Mouse (Mus musculus): ENCODE measurements at regions not wholly inside any gene's neighbourhood (a gene's known extent, or its start where the extent isn't known, plus 50 kb on each side); places are given as distances from the start of the nearest gene placed in this dataset.
"Not testable (repeated sequence)": the region's sequence is repeated elsewhere in the genome, so short reads cannot be mapped to it uniquely, and the experiment has no call there.

DNA sequence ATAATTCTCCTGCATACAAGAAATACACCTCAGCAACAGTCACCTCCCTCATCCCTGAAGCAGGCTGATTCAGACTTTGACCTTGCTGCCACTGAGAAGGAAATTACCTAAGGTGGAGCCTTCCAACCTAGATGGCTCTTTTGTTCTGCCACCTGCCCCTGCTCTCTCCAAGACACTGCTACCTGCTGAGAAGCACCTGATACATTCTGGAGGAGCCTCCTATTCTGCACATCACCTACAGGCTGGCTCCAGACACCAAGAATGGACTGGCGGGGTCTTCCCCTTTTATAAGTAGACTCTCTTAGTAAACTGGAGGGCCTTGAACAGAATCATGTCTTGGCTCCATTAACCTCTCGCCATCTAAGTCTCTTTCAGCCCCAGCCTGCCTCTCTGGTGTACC lies 1149.5 kb upstream of the 2610301B20Rik start:
- not testable (repeated sequence) for DNase-seq (ENCODE audit: low spot score in 2 of 2)

GRCm38 (mm10) chr4:9737691-9738090 lies 1136.6 kb upstream of the 2610301B20Rik start:
- DNase-seq (ENCODE audit: low spot score in 2 of 2) = no peak

DNA sequence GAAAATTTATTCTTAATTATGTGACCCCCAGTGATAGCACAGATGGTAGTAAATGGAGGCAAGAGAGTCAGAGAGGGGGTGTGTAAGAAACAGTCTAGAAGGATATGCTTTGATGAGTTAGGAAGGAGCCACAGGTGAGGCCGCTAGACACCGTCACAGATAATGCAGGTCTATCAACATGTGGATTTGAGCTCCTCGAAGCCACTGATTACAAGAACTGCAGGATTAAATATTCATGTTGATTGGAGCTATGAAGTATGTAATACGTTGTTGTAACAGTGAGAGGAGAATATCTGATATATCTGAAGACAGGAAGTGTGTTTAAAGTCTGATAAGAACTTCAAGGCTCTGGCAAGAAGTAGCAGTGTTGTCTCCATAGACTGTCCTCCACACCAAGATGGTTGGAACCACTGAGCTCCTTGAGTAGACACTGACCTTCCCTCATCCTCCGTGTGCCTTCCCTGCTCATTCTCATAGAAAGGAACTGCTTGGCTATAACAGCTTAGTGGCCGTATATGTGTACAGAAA lies 1126.8 kb upstream of the 2610301B20Rik start:
- DNase-seq (ENCODE audit: low spot score in 2 of 2) = no peak

- no peak for DNase-seq (ENCODE audit: low spot score in 2 of 2)
Measured at GRCm38 (mm10) chr4:9748110-9748509, 1126.2 kb upstream of the 2610301B20Rik start.

DNA sequence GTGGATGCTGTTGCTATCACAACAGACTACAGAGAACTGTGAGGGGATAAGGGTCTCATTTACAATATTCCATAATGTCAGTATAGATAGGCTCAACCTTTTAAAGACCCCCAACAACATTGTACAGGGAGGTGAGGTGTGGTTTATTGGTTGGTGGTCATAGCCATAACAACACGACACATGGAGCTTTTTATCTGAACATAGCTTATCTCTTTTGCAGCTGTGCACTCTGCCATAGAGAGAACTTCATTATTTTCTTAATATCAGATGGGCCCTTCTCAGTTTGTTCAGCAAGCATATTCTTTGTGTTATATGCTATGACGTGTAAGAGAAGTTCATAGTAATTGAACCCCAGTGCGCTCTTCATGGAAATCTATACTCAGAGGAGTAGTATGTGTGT lies 1124.4 kb upstream of the 2610301B20Rik start:
- DNase-seq (ENCODE audit: low spot score in 2 of 2) = no peak

GRCm38 (mm10) chr4:9750404-9750803 lies 1123.9 kb upstream of the 2610301B20Rik start:
- no peak for DNase-seq (ENCODE audit: low spot score in 2 of 2)

- no peak for DNase-seq (ENCODE audit: low spot score in 2 of 2)
Measured at GRCm38 (mm10) chr4:9763321-9763720, 1111.0 kb upstream of the 2610301B20Rik start.

DNA sequence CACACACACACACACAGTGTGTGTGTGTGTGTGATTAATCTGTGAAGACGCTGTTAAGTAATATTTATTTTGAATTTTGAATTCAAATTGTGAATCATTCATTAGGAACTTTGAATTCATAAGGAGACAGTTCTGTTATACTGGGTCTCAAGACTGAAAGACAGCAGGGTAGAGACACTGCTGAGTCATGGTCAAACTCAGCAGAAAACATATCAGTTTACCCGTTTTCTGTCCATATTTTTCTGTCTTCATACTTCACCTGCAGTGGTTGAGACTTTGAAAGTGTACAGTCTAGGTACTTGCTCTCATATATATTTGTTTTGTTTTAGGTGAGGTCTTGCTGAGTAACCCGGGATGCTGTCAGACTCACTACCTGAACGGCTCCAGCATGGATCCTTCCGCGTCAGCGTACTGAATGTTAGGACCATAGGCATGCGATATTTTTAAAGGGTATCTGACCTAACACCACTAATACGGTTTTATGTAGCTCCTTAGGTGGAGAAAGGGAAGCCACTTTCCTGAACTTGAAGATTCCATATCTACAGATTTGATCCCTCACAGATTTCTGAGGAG lies 1104.6 kb upstream of the 2610301B20Rik start:
- DNase-seq (ENCODE audit: low spot score in 2 of 2) = no peak

GRCm38 (mm10) chr4:9770372-9771102 lies 1103.8 kb upstream of the 2610301B20Rik start:
- peak; percentile 43 for DNase-seq (ENCODE audit: low spot score in 2 of 2)

GRCm38 (mm10) chr4:9771103-9771474 lies 1103.2 kb upstream of the 2610301B20Rik start:
- no peak for DNase-seq (ENCODE audit: low spot score in 2 of 2)

DNA sequence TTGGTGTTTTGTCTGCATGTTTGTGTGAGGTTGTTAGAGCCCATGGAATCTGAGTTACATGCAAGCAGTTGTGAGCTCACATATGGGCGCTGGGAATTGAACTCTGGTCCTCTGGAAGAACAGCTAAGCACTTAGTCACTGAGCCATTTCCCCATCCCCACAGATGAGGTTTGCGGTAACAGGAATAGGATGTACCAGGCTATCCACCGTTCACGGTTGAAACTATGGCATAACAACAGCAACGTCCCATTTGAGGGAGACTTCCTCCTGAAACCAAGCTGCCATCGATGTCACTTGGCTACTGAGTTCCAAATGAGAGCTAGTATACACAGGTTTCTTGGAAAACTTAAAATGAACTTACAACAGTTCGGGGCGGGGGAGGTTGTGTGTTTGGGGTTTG lies 1095.9 kb upstream of the 2610301B20Rik start:
- DNase-seq (ENCODE audit: low spot score in 2 of 2) = no peak

DNA sequence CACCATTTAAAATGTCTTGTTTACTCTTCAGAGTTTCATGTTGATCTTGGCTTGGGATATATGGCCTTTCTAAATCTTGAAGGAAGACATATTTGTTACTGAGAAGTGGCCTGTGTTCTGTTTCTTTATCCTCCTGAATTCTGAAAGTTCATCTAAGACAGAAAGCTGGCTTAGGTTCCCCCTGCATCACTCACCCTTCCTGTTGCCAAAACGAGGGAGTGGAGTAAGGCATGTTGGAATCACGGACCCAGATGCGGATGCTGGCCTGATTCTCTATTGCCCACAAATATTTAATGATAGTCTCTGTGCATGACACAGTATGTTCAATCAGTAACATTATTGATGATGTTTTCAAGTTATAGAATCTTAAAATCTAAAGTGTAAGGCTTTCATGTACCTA lies 1094.7 kb upstream of the 2610301B20Rik start:
- no peak for DNase-seq (ENCODE audit: low spot score in 2 of 2)

DNA sequence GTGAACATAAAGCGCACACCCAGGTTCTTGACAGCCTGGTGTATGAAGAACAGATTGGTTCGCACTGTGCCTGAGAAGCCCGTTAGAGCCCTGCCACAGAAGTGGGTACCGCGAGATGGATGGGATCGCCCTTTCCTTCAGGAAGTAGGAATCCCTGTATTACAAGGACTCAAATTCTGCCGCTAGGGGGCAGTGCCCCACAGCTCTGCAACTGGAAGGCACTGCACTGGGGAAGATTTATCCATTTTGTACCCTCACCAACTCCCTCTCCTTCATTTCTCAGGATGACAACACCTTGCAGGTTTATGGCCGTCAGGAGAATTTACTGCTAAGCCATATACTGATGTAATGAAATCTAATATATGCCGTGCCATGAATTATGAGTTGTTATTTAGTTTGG lies 1094.1 kb upstream of the 2610301B20Rik start:
- DNase-seq (ENCODE audit: low spot score in 2 of 2) = peak; percentile 52 to 88

DNA sequence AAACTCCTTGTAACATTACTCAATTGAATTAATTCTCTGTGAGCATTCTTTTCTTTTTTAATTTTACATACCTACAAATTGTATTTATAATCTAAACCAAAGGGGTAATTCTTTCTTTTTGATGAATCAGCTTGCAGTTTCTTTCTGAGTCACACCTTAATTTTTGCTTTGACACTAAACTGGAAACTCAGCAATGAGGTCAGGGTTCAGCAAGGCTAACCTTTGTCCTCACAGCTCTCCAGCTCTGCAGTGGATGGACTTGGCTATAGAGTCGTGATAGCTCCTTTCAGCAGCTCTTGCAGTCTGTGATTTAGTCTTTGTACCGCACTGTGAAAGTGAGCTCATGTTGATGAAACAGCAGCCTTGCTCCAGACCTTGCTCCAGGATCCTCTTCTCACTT lies 1093.0 kb upstream of the 2610301B20Rik start:
- DNase-seq (ENCODE audit: low spot score in 2 of 2) = no peak

GRCm38 (mm10) chr4:9787795-9788365 lies 1086.4 kb upstream of the 2610301B20Rik start:
- DNase-seq (ENCODE audit: low spot score in 2 of 2) = no peak

DNA sequence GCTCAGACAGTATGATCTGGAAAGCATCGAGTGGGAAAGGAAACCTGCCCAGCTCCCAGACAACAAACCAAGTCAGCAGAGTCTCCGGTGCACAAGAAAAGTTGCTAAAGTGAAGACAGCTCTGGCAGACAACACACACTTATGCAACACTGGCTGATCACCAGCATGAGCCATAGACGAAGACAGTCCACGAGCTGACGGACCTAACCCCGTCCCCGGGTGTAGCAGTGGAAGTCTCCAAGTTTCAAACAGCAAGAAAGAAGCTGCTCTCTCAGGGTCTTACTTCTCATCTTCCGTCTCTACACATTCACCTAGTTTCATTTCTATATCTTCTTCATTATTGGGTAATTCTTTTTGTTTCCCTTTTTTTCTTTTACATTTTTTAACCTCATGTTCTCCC lies 1083.8 kb upstream of the 2610301B20Rik start:
- DNase-seq (ENCODE audit: low spot score in 2 of 2) = no peak
